Mouse (Mus musculus) bone marrow, adult 2 months (tissue): ENCODE results near the gene Lmcd1. TPM values are rescaled to one million over a fixed set of nuclear protein-coding genes. Genes with fewer than 3 reads are reported as not detected.

Experiments used
- H3K27ac ChIP-seq: fragments of 200-500 bp; 2 replicates; pipeline ENCODE4 v1.5.1; 2012; ENCODE audit warnings: low read depth, mild to moderate bottlenecking, control low read depth, inconsistent platforms, low read length; ENCODE audit not compliant: control insufficient read depth, poor library complexity, insufficient read depth
- H3K4me1 ChIP-seq: fragments of 200-500 bp; 2 replicates; pipeline ENCODE4 v1.6.1; 2011; ENCODE audit warnings: low read length; ENCODE audit not compliant: control insufficient read depth, insufficient read depth
- H3K4me3 ChIP-seq: fragments of 200-500 bp; replicated peaks from 2 replicates; pipeline ENCODE3; 2011; ENCODE audit warnings: mild to moderate bottlenecking, low read depth, low read length, control low read depth; ENCODE audit not compliant: control insufficient read depth
- CTCF ChIP-seq: fragments of 200-500 bp; IDR thresholded peaks from 2 replicates; pipeline ENCODE4 v1.5.1; 2011; ENCODE audit warnings: low read length, control low read depth; ENCODE audit not compliant: control insufficient read depth, insufficient read depth
- POLR2A ChIP-seq: fragments of 200-500 bp; IDR thresholded peaks from 2 replicates; pipeline ENCODE4 v1.6.1; 2011; ENCODE audit warnings: low read depth, mild to moderate bottlenecking, control low read depth, low read length, borderline replicate concordance; ENCODE audit not compliant: control insufficient read depth
- WGBS: fragments of 180-500 bp; shearing (Covaris S2); methylation state at CpG from one replicate; pipeline ENCODE4 v1.1.7; 2018; 5-methylcytosine and 5-hydroxymethylcytosine counted together
- polyA plus RNA-seq: library from polyadenylated mRNA; stranded (reverse); fragments of >200 nt; gene quantifications from 2 replicates; pipeline ENCODE4 v1.2.4, GENCODE M21; 2011; ENCODE audit warnings: low replicate concordance; ENCODE audit not compliant: missing spikeins, insufficient read depth, insufficient read length

The Lmcd1 gene
- polyA plus RNA-seq, 1 experiment, result not detected

GRCm38 (mm10) chr6:112339016-112339415 is 65.5 kb downstream of the Lmcd1 start:
- WGBS, result 81% methylated on average over 4 of the region's 4 CpGs
- Histone ChIP-seq H3K4me1 (no peaks in the 10 kb centered on the region), H3K4me3 (no peak overlapping the region), H3K27ac (no peak overlapping the region)
- no peak for TF ChIP-seq CTCF
- TF ChIP-seq POLR2A, result no peak

- H3K4me3 ChIP-seq, result no peak overlapping the region
- TF ChIP-seq CTCF (no peak), POLR2A (no peak)
- 82% methylated on average over 4 of the region's 4 CpGs for WGBS
- no peak overlapping the region for H3K27ac ChIP-seq
- no peaks in the 10 kb centered on the region for H3K4me1 ChIP-seq
These were observed 76.9 kb downstream of the Lmcd1 start for GRCm38 (mm10) chr6:112350452-112350851.

GRCm38 (mm10) chr6:112359341-112359740 is 85.8 kb downstream of the Lmcd1 start:
- no peaks in the 10 kb centered on the region for H3K4me1 ChIP-seq
- WGBS, result 92% methylated on average over 1 of the region's 1 CpGs
- TF ChIP-seq CTCF (no peak), POLR2A (no peak)

GRCm38 (mm10) chr6:112360676-112361075 is 87.1 kb downstream of the Lmcd1 start:
- 81% methylated on average over 8 of the region's 8 CpGs for WGBS
- H3K27ac ChIP-seq, result no peak overlapping the region
- no peaks in the 10 kb centered on the region for H3K4me1 ChIP-seq
- TF ChIP-seq CTCF (no peak), POLR2A (no peak)
- H3K4me3 ChIP-seq, result no peak overlapping the region

More at GRCm38 (mm10) chr6:112359341-112359740, 85.8 kb downstream of the Lmcd1 start:
- H3K4me3 ChIP-seq, result no peak overlapping the region
- no peak overlapping the region for H3K27ac ChIP-seq

- Histone ChIP-seq H3K4me3 (no peak overlapping the region), H3K4me1 (no peaks in the 10 kb centered on the region), H3K27ac (no peak overlapping the region)
- 23% methylated on average over 6 of the region's 6 CpGs for WGBS
- TF ChIP-seq CTCF (peak; percentile 38), POLR2A (no peak)
These were observed 88.9 kb downstream of the Lmcd1 start for GRCm38 (mm10) chr6:112362349-112362958.

- TF ChIP-seq POLR2A (no peak), CTCF (no peak)
- H3K4me3 ChIP-seq, result no peak overlapping the region
- no peak overlapping the region for H3K27ac ChIP-seq
- WGBS, result 37% methylated on average over 2 of the region's 2 CpGs
- H3K4me1 ChIP-seq, result no peaks in the 10 kb centered on the region
These were observed 91.0 kb downstream of the Lmcd1 start for GRCm38 (mm10) chr6:112364581-112364980.

- H3K27ac ChIP-seq, result no peak overlapping the region
- no peak for TF ChIP-seq POLR2A
- TF ChIP-seq CTCF, result no peak
- WGBS, result 71% methylated on average over 10 of the region's 10 CpGs
- H3K4me1 ChIP-seq, result no peaks in the 10 kb centered on the region
- no peak overlapping the region for H3K4me3 ChIP-seq
These were observed 91.7 kb downstream of the Lmcd1 start for GRCm38 (mm10) chr6:112365294-112365693.

- no peak overlapping the region for H3K27ac ChIP-seq
- no peaks in the 10 kb centered on the region for H3K4me1 ChIP-seq
- no peak overlapping the region for H3K4me3 ChIP-seq
- WGBS, result 38% methylated on average over 8 of the region's 8 CpGs
- TF ChIP-seq POLR2A (no peak), CTCF (no peak)
These were observed 100.5 kb downstream of the Lmcd1 start for GRCm38 (mm10) chr6:112373886-112374585.

- Histone ChIP-seq H3K4me3 (no peak overlapping the region), H3K27ac (no peak overlapping the region), H3K4me1 (no peaks in the 10 kb centered on the region)
- TF ChIP-seq CTCF, result no peak
- no peak for TF ChIP-seq POLR2A
- 76% methylated on average over 11 of the region's 13 CpGs for WGBS
These were observed 102.3 kb downstream of the Lmcd1 start for GRCm38 (mm10) chr6:112375661-112376392.
